Mouse (Mus musculus) Patski (cell line): ENCODE measurements around the gene Rex1bd. TPM values are rescaled to one million over a fixed set of nuclear protein-coding genes. Genes with fewer than 3 reads are reported as not detected.

Experiments used
- ATAC-seq: fragments of 100-300 bp; one replicate; pipeline ENCODE4 v1.8.0; 2021
- CTCF ChIA-PET: fragments of 350-600 bp; sonication (Branson Sonifier 250); formaldehyde crosslinking; loops from one replicate; lab custom pipeline; 2022; ENCODE audit warnings: inconsistent platforms; lab: Charles Lee
- POLR2A ChIA-PET: fragments of 350-600 bp; sonication (Branson Sonifier 250); formaldehyde crosslinking; loops from one replicate; lab custom pipeline; 2022; ENCODE audit warnings: antibody characterized with exemption, inconsistent platforms; lab: Charles Lee
- DNase-seq: peaks from one replicate; pipeline ENCODE4 v3.0.0-alpha.2; 2011; ENCODE audit warnings: low read depth, low spot score
- H3K27me3 ChIP-seq: fragments of 371-371 bp; one replicate; pipeline ENCODE4 v1.5.1; 2021
- CTCF ChIP-seq: fragments of 100-300 bp; IDR thresholded peaks from one replicate; pipeline ENCODE4 v1.5.1; 2021
- in situ Hi-C: fragments of 300-500 bp; cut with MboI; formaldehyde crosslinking; loops from 3 replicates; pipeline ENCODE4 v1.11.1; 2018; ENCODE audit warnings: low pct_unique_long_range_greater_than_20kb, mixed read lengths
- polyA plus RNA-seq: library from polyadenylated mRNA; unstranded; gene quantifications from one replicate; pipeline ENCODE4 v1.2.3, GENCODE M21; 2021

The Rex1bd gene
- polyA plus RNA-seq, 1 experiment from 2014 or later = 93.9 TPM

GRCm38 (mm10) chr8:70459636-70460035, 46.9 kb downstream of the Rex1bd start:
- H3K27me3 ChIP-seq = no peaks in the 10 kb centered on the region
- TF ChIP-seq CTCF = no peak
- ChIA-PET CTCF (no interaction called here), POLR2A (interaction anchor here (0.9 kb wide), 1 partner anchor 13 kb away, joined by 3 read pairs; no protein-coding TSS in a partner anchor)
- DNase-seq (no peak), ATAC-seq (no peak)
- in situ Hi-C loops = no loop called here

GRCm38 (mm10) chr8:70458462-70458861, 48.1 kb downstream of the Rex1bd start:
- ATAC-seq = no peak
- ChIA-PET POLR2A (interaction anchor here (0.8 kb wide), 1 partner anchor 10 kb away, joined by 3 read pairs; no protein-coding TSS in a partner anchor), CTCF (no interaction called here)
- H3K27me3 ChIP-seq = no peaks in the 10 kb centered on the region
- in situ Hi-C loops = no loop called here
- TF ChIP-seq CTCF = no peak
- no peak for DNase-seq

GRCm38 (mm10) chr8:70457882-70458281, 48.7 kb downstream of the Rex1bd start:
- ChIA-PET CTCF (no interaction called here), POLR2A (interaction anchor here (0.8 to 1.1 kb wide), 2 partner anchors 9 to 10 kb away, joined by 3 read pairs; no protein-coding TSS in a partner anchor)
- TF ChIP-seq CTCF = no peak
- H3K27me3 ChIP-seq = no peaks in the 10 kb centered on the region
- DNase-seq (no peak), ATAC-seq (no peak)
- in situ Hi-C loops = no loop called here

GRCm38 (mm10) chr8:70456996-70457395, 49.6 kb downstream of the Rex1bd start:
- in situ Hi-C loops = no loop called here
- no peaks in the 10 kb centered on the region for H3K27me3 ChIP-seq
- no peak for ATAC-seq
- DNase-seq = no peak
- CTCF ChIA-PET = no interaction called here
- POLR2A ChIA-PET = interaction anchor here (1.1 kb wide), 1 partner anchor 10 kb away, joined by 3 read pairs; no protein-coding TSS in a partner anchor
- TF ChIP-seq CTCF = no peak

Other genes with a start within 250 kb of the Rex1bd start
- gene Homer3, start 223.9 kb downstream of the Rex1bd start, polyA plus RNA-seq = 67.9 TPM
- gene Ddx49, start 204.3 kb downstream of the Rex1bd start, polyA plus RNA-seq = 48.8 TPM
- gene Cope, start 204.2 kb downstream of the Rex1bd start, polyA plus RNA-seq = 259 TPM
- 2.5 TPM for gene Cers1, start 191.0 kb downstream of the Rex1bd start, polyA plus RNA-seq
- 1.1 TPM for gene Gdf1, start 176.9 kb downstream of the Rex1bd start, polyA plus RNA-seq
- 44.5 TPM for gene Upf1, start 153.5 kb downstream of the Rex1bd start, polyA plus RNA-seq
- 0.36 TPM for gene Comp, start 133.2 kb downstream of the Rex1bd start, polyA plus RNA-seq
- 12.0 TPM for gene Crtc1, start 67.2 kb downstream of the Rex1bd start, polyA plus RNA-seq
- gene Klhl26, start 29.8 kb downstream of the Rex1bd start, polyA plus RNA-seq = 27.5 TPM
- gene Tmem59l, start 19.4 kb downstream of the Rex1bd start, polyA plus RNA-seq = 0.09 TPM
- 29.4 TPM for gene Crlf1, start 13.6 kb downstream of the Rex1bd start, polyA plus RNA-seq
- gene Uba52, start 4.0 kb upstream of the Rex1bd start, polyA plus RNA-seq = 662 TPM
- 278 TPM for gene Fkbp8, start 21.0 kb upstream of the Rex1bd start, polyA plus RNA-seq
- 81.4 TPM for gene Kxd1, start 21.2 kb upstream of the Rex1bd start, polyA plus RNA-seq
- 26.1 TPM for gene Ell, start 32.7 kb upstream of the Rex1bd start, polyA plus RNA-seq
- gene Isyna1, start 87.6 kb upstream of the Rex1bd start, polyA plus RNA-seq = 6.4 TPM
- 253 TPM for gene Ssbp4, start 102.1 kb upstream of the Rex1bd start, polyA plus RNA-seq
- gene Lrrc25, start 109.4 kb upstream of the Rex1bd start, polyA plus RNA-seq = 0.04 TPM
- gene Gdf15, start 125.7 kb upstream of the Rex1bd start, polyA plus RNA-seq = 354 TPM
- gene Pgpep1, start 153.6 kb upstream of the Rex1bd start, polyA plus RNA-seq = 116 TPM
- gene Lsm4, start 166.5 kb upstream of the Rex1bd start, polyA plus RNA-seq = 189 TPM
- gene Jund, start 192.2 kb upstream of the Rex1bd start, polyA plus RNA-seq = 376 TPM
- 0.06 TPM for gene Iqcn, start 196.7 kb upstream of the Rex1bd start, polyA plus RNA-seq
- 1.1 TPM for gene Gm3336, start 211.8 kb upstream of the Rex1bd start, polyA plus RNA-seq
- 15.0 TPM for gene Pde4c, start 217.0 kb upstream of the Rex1bd start, polyA plus RNA-seq
- 35.0 TPM for gene Rab3a, start 247.9 kb upstream of the Rex1bd start, polyA plus RNA-seq